Mouse (Mus musculus): ENCODE measurements around the gene Hsf2bp. TPM values are rescaled to one million over a fixed set of nuclear protein-coding genes. Genes with fewer than 3 reads are reported as not detected.
A peak's percentile ranks its signal among the peaks of the same experiment; 100 is the strongest.
"Not testable (repeated sequence)": the region's sequence is repeated elsewhere in the genome, so short reads cannot be mapped to it uniquely, and the experiment has no call there.

The Hsf2bp gene
- polyA plus RNA-seq (2016; fragmentation: Nextera tagmentation; extraction: Ambion mirVana) = 0.30 and 0.37 TPM in 2 replicates

DNA sequence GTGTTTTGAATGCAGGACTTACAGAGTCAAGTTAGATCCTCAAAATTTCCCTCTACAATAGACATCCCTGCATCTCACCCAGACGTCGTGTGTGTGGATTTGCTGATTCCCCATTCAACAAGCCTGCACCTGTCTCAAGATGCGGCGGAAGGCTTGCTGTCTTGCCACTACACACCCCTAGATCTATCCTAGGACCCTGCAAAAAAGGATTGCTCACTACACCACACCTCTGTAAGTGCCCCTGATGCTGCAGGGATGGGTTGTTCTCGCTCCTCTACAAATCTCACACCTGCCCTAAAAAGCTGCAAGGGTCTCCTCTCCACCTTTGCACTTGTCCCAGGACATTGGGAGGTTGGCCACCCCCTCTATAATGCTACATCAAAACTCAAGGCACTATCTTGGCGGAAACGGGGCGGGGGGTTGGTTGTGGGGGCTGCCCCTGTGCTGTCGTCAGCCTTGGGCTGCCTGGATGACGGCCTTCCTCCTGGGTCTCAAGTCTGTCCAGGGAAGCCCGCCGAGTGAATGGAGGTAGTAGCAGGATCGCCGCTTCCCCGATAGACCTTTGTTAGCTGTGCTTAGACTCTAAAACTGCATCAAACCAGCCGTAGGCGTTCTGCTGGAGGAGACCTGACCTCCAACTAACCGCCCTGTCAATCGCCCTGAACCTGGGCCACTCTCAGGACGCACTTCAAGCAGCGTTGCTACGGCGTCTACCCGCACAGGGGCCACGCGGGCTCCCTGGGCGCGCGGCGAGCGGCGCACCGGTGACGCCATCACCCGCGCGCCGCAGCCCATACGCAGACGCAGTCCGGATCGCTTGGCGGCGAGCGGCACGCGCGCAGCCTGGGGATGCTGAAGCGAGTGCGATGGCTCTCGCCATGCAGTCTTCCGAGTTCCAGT, at the start of gene Hsf2bp, which contains the start of gene Rrp1b:
Gene Hsf2bp, minus strand, starts transcription at position 741 of the 900 bp plus-strand sequence.
Gene Rrp1b, plus strand, starts transcription at position 492 of the 900 bp plus-strand sequence.
- Histone ChIP-seq H3K9me3 (no peaks in the 10 kb centered on the region), H3K27me3 (ENCODE audit: insufficient read depth, poor library complexity, severe bottlenecking) (no peaks in the 10 kb centered on the region), H3K4me1 (replicated peaks) (peaks cover 33% of the 10 kb centered on the region), H3K36me3 (peaks cover 18% of the 10 kb centered on the region), H3K27ac (peak within 1 kb of the TSS; percentile 95), H3K4me3 (peak within 1 kb of the TSS; percentile 94)
- peak; percentile 85 for DNase-seq (ENCODE audit: low spot score)
- WGBS = 5% methylated on average over 52 of the region's 52 CpGs

DNA sequence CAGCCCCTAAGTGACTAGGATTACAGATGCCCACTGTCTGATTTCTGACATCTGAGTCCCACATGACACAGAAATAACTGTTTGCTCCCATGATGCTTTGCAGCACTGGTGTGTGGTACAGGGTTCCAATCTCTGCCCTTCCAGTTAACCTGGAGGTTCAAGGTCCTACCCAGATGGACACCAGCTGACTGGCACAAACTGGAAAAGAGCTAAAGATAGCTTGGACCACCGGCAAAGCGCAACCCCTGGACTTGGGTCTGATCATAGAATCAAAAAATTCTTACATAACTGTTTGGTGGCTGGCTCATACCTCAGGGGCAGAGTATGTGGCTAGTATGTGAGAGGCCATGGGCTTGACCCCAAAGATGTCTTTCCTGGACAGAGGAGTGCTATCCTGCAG, 47.2 kb upstream of the Hsf2bp start:
- no peak overlapping the region for H3K27ac ChIP-seq
- H3K27me3 ChIP-seq (ENCODE audit: insufficient read depth, poor library complexity, severe bottlenecking) = no peaks in the 10 kb centered on the region
- H3K4me1 ChIP-seq (replicated peaks) = 0 out of 2 replicates have a peak, but pooled peaks cover 6% of the 10 kb centered on the region
- WGBS = 92% methylated on average over 2 of the region's 2 CpGs
- no peaks in the 10 kb centered on the region for H3K36me3 ChIP-seq
- H3K9me3 ChIP-seq = 0 out of 2 replicates have a peak, but pooled peaks cover 5% of the 10 kb centered on the region
- no peak overlapping the region for H3K4me3 ChIP-seq
- no peak for DNase-seq (ENCODE audit: low spot score)

GRCm38 (mm10) chr17:32075164-32075563, 39.0 kb upstream of the Hsf2bp start:
- H3K4me1 ChIP-seq (replicated peaks) = peaks cover 12% of the 10 kb centered on the region; the same call in 1 of the 2 replicates
- peak; percentile 59 for DNase-seq (ENCODE audit: low spot score)
- H3K27me3 ChIP-seq (ENCODE audit: insufficient read depth, poor library complexity, severe bottlenecking) = no peaks in the 10 kb centered on the region
- H3K4me3 ChIP-seq = no peak overlapping the region
- WGBS = 4% methylated on average over 2 of the region's 2 CpGs
- H3K36me3 ChIP-seq = no peaks in the 10 kb centered on the region
- no peak overlapping the region for H3K27ac ChIP-seq
- H3K9me3 ChIP-seq = no peaks in the 10 kb centered on the region

GRCm38 (mm10) chr17:32074658-32075057, 38.5 kb upstream of the Hsf2bp start:
- no peak for DNase-seq (ENCODE audit: low spot score)
- 65% methylated on average over 4 of the region's 4 CpGs for WGBS
- Histone ChIP-seq H3K4me1 (replicated peaks) (peaks cover 10% of the 10 kb centered on the region; the same call in 1 of the 2 replicates), H3K9me3 (peaks cover 3% of the 10 kb centered on the region; the same call in 1 of the 2 replicates), H3K27ac (no peak overlapping the region), H3K27me3 (ENCODE audit: insufficient read depth, poor library complexity, severe bottlenecking) (no peaks in the 10 kb centered on the region), H3K36me3 (no peaks in the 10 kb centered on the region), H3K4me3 (no peak overlapping the region)

DNA sequence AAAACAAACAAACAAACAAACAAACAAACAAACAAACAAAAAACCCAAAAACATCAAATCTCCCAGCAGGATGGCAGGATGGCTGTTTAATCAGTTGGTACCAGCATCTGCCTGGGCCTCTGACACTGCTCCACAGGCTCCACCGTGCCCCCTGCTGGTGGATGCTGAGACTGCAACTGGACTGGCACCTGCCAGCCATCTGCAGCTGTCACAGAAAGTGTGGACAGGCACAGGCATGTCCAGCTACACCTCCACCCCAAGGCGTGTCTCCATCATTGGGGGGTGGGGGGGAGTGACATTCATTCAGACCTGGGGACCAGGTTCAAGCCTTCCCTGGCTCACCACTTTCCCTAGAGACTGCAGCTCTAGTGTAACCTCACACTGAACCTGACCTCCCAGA, 37.2 kb upstream of the Hsf2bp start:
- Histone ChIP-seq H3K36me3 (no peaks in the 10 kb centered on the region), H3K4me3 (no peak overlapping the region), H3K9me3 (peaks cover 4% of the 10 kb centered on the region; the same call in 1 of the 2 replicates), H3K27me3 (ENCODE audit: insufficient read depth, poor library complexity, severe bottlenecking) (no peaks in the 10 kb centered on the region), H3K4me1 (replicated peaks) (peaks cover 6% of the 10 kb centered on the region; the same call in 1 of the 2 replicates), H3K27ac (no peak overlapping the region)
- peak; percentile 86 for DNase-seq (ENCODE audit: low spot score)
- WGBS = 4% methylated on average over 2 of the region's 2 CpGs

- H3K4me3 ChIP-seq = no peak overlapping the region
- 0 out of 2 replicates have a peak, but pooled peaks cover 4% of the 10 kb centered on the region for H3K4me1 ChIP-seq (replicated peaks)
- peaks cover 4% of the 10 kb centered on the region; the same call in 1 of the 2 replicates for H3K9me3 ChIP-seq
- 89% methylated on average over 2 of the region's 2 CpGs for WGBS
- no peak for DNase-seq (ENCODE audit: low spot score)
- H3K27ac ChIP-seq = no peak overlapping the region
- peaks cover 3% of the 10 kb centered on the region for H3K36me3 ChIP-seq
- H3K27me3 ChIP-seq (ENCODE audit: insufficient read depth, poor library complexity, severe bottlenecking) = no peaks in the 10 kb centered on the region
Observed at GRCm38 (mm10) chr17:32068810-32069209, 32.7 kb upstream of the Hsf2bp start.

DNA sequence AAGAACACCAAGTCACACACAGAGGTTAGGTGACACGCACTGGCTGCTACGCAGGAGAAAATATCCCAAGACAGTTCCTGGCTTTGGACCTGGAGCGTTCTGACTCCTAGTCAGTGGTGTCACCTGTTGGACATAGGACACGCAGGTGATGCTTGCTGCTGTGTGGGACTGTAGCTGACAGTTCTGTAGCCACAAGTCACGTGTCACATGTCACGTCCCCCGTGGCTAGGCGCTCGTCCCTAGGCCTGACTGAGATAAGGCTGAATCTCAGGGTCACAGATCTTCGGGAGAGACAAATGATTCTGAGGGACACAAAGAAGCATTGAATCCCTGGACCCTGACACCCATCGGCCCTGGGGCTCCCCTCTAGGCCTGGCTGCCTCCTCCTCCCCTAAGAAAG, 32.2 kb upstream of the Hsf2bp start:
- Histone ChIP-seq H3K4me3 (no peak overlapping the region), H3K4me1 (replicated peaks) (0 out of 2 replicates have a peak, but pooled peaks cover 6% of the 10 kb centered on the region), H3K27me3 (ENCODE audit: insufficient read depth, poor library complexity, severe bottlenecking) (no peaks in the 10 kb centered on the region), H3K9me3 (peaks cover 4% of the 10 kb centered on the region; the same call in 1 of the 2 replicates), H3K27ac (no peak overlapping the region), H3K36me3 (peaks cover 7% of the 10 kb centered on the region)
- DNase-seq (ENCODE audit: low spot score) = no peak
- WGBS = 92% methylated on average over 11 of the region's 11 CpGs

- Histone ChIP-seq H3K4me1 (replicated peaks) (0 out of 2 replicates have a peak, but pooled peaks cover 6% of the 10 kb centered on the region), H3K27me3 (ENCODE audit: insufficient read depth, poor library complexity, severe bottlenecking) (no peaks in the 10 kb centered on the region), H3K36me3 (peaks cover 16% of the 10 kb centered on the region), H3K9me3 (peaks cover 4% of the 10 kb centered on the region; the same call in 1 of the 2 replicates), H3K4me3 (no peak overlapping the region), H3K27ac (no peak overlapping the region)
- WGBS = 78% methylated on average over 9 of the region's 9 CpGs
- no peak for DNase-seq (ENCODE audit: low spot score)
Observed at GRCm38 (mm10) chr17:32067541-32067940, 31.4 kb upstream of the Hsf2bp start.

DNA sequence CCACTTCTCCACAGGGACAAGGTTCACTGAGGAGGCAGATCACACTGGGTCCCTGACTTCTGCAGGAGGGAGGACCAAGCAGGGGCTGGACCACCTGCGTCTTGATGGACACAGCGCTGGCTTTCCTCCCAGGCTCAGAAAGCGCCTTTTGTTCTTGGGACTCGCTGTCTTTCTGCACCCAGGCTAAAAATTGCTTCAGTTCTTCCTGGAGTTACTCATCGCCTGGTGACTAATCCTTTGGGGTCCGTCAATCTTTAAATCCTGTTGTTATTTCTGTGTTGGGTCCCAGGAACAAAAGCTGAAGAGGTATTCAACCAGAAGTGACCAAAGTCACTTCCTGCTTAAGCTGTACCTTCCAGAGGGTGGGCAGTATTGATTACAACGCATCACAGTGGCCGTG, 28.6 kb upstream of the Hsf2bp start:
- H3K27ac ChIP-seq; H3K4me1 ChIP-seq (replicated peaks); H3K27me3 ChIP-seq (ENCODE audit: insufficient read depth, poor library complexity, severe bottlenecking); DNase-seq (ENCODE audit: low spot score); H3K9me3 ChIP-seq; H3K4me3 ChIP-seq: not testable (repeated sequence)
- 66% methylated on average over 8 of the region's 8 CpGs for WGBS
- peaks cover 43% of the 10 kb centered on the region for H3K36me3 ChIP-seq

- no peak overlapping the region for H3K27ac ChIP-seq
- DNase-seq (ENCODE audit: low spot score) = no peak
- H3K36me3 ChIP-seq = peaks cover 54% of the 10 kb centered on the region
- H3K4me3 ChIP-seq = no peak overlapping the region
- 81% methylated on average over 2 of the region's 2 CpGs for WGBS
- 0 out of 2 replicates have a peak, but pooled peaks cover 6% of the 10 kb centered on the region for H3K4me1 ChIP-seq (replicated peaks)
- no peaks in the 10 kb centered on the region for H3K9me3 ChIP-seq
- H3K27me3 ChIP-seq (ENCODE audit: insufficient read depth, poor library complexity, severe bottlenecking) = no peaks in the 10 kb centered on the region
Observed at GRCm38 (mm10) chr17:32063654-32064053, 27.5 kb upstream of the Hsf2bp start.

DNA sequence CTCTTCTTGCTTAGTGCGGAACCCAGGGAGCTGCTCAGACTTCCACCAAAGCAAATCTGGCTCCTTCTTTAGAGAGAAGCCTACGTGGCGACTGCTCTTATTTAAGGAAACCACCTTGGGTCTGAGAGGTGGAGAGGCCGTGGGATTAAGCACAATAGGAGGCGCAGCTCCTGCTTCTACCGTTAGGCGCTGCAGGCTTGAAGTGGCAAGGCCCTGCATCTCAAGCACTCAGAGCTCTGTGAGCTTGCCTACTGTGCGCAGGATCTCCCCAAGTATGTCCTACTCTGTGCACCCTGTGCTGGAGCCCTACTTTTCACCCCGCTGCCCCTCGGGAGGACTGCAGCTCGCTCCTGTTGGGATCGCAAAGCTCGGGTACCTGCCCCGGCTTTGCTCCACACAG, 25.1 kb upstream of the Hsf2bp start:
- H3K9me3 ChIP-seq = no peaks in the 10 kb centered on the region
- 0 out of 2 replicates have a peak, but pooled peaks cover 6% of the 10 kb centered on the region for H3K4me1 ChIP-seq (replicated peaks)
- no peak overlapping the region for H3K27ac ChIP-seq
- H3K36me3 ChIP-seq = peaks cover 79% of the 10 kb centered on the region
- H3K4me3 ChIP-seq = no peak overlapping the region
- no peaks in the 10 kb centered on the region for H3K27me3 ChIP-seq (ENCODE audit: insufficient read depth, poor library complexity, severe bottlenecking)
- 97% methylated on average over 14 of the region's 14 CpGs for WGBS
- no peak for DNase-seq (ENCODE audit: low spot score)

- H3K9me3 ChIP-seq = no peaks in the 10 kb centered on the region
- 0 out of 2 replicates have a peak, but pooled peaks cover 3% of the 10 kb centered on the region for H3K4me1 ChIP-seq (replicated peaks)
- 94% methylated on average over 2 of the region's 2 CpGs for WGBS
- no peaks in the 10 kb centered on the region for H3K27me3 ChIP-seq (ENCODE audit: insufficient read depth, poor library complexity, severe bottlenecking)
- peaks cover 100% of the 10 kb centered on the region for H3K36me3 ChIP-seq
- DNase-seq (ENCODE audit: low spot score) = no peak
- no peak overlapping the region for H3K27ac ChIP-seq
- no peak overlapping the region for H3K4me3 ChIP-seq
Observed at GRCm38 (mm10) chr17:32059084-32059483, 22.9 kb upstream of the Hsf2bp start.

GRCm38 (mm10) chr17:32057843-32058242, 21.7 kb upstream of the Hsf2bp start:
- no peak for DNase-seq (ENCODE audit: low spot score)
- no peaks in the 10 kb centered on the region for H3K9me3 ChIP-seq
- no peaks in the 10 kb centered on the region for H3K4me1 ChIP-seq (replicated peaks)
- WGBS = 96% methylated on average over 2 of the region's 2 CpGs
- H3K4me3 ChIP-seq = no peak overlapping the region
- H3K27ac ChIP-seq = no peak overlapping the region
- H3K27me3 ChIP-seq (ENCODE audit: insufficient read depth, poor library complexity, severe bottlenecking) = no peaks in the 10 kb centered on the region
- peaks cover 100% of the 10 kb centered on the region for H3K36me3 ChIP-seq

Data from hindbrain, embryonic 10.5 days (tissue).